Mouse (Mus musculus) heart, adult 2 months (tissue): Measurements from ENCODE around the gene Rasgef1b. TPM values are rescaled to one million over a fixed set of nuclear protein-coding genes. Genes with fewer than 3 reads are reported as not detected.

Source experiments
- DNase-seq, 2 experiments: peaks; one replicate each; pipeline ENCODE4 v3.0.0; 2021
- H3K27ac ChIP-seq: fragments of 200-600 bp; 2 replicates; pipeline ENCODE4 v1.8.1; 2022
- H3K27me3 ChIP-seq: fragments of 200-500 bp; 2 replicates; pipeline ENCODE4 v1.6.1; 2012; ENCODE audit warnings: mild to moderate bottlenecking, low read length, inconsistent platforms, mixed read lengths; ENCODE audit not compliant: control insufficient read depth, insufficient read depth
- H3K36me3 ChIP-seq: fragments of 200-500 bp; 2 replicates; pipeline ENCODE4 v1.6.1; 2012; ENCODE audit warnings: low read length, inconsistent platforms; ENCODE audit not compliant: control insufficient read depth, insufficient read depth
- H3K4me1 ChIP-seq: fragments of 200-500 bp; 2 replicates; pipeline ENCODE4 v1.6.1; 2011; ENCODE audit warnings: low read length; ENCODE audit not compliant: control insufficient read depth, insufficient read depth
- H3K4me3 ChIP-seq: fragments of 200-600 bp; 2 replicates; pipeline ENCODE4 v1.8.1; 2022
- H3K79me2 ChIP-seq: fragments of 200-500 bp; replicated peaks from 2 replicates; pipeline ENCODE4 v1.6.1; 2012; ENCODE audit warnings: mild to moderate bottlenecking, inconsistent platforms, low read length, moderate library complexity, mixed read lengths; ENCODE audit not compliant: control insufficient read depth, insufficient read depth
- H3K9ac ChIP-seq: fragments of 200-500 bp; 2 replicates; pipeline ENCODE4 v1.6.1; 2012; ENCODE audit warnings: low read depth, mild to moderate bottlenecking, control low read depth, inconsistent platforms, low read length, mixed read lengths
- CTCF ChIP-seq: fragments of 200-600 bp; IDR thresholded peaks from 2 replicates; pipeline ENCODE4 v1.8.1; 2022; ENCODE audit warnings: antibody characterized with exemption, mild to moderate bottlenecking, moderate library complexity
- EP300 ChIP-seq: fragments of 200-500 bp; IDR thresholded peaks from 2 replicates; pipeline ENCODE4 v1.6.1; 2011; ENCODE audit warnings: low read depth, low read length, control low read depth; ENCODE audit not compliant: insufficient read depth
- POLR2A ChIP-seq: fragments of 200-500 bp; IDR thresholded peaks from 2 replicates; pipeline ENCODE4 v1.6.1; 2011; ENCODE audit warnings: mild to moderate bottlenecking, low read depth, low read length, control low read depth; ENCODE audit not compliant: insufficient read depth
- WGBS: fragments of 180-500 bp; shearing (Covaris S2); methylation state at CpG from one replicate; pipeline ENCODE4 v1.1.7; 2018; 5-methylcytosine and 5-hydroxymethylcytosine counted together
- intact Hi-C: fragments of 180-260 bp; cut with DNase I; formaldehyde crosslinking; loops from one replicate; pipeline ENCODE4 v1.15.1; 2025
- polyA plus RNA-seq: library from polyadenylated mRNA; depleted of rRNA; stranded (reverse); fragments of >200 nt; gene quantifications from 2 replicates; pipeline ENCODE4 v1.2.3, GENCODE M21; 2012
- total RNA-seq, 2 experiments: library from RNA; stranded (reverse); gene quantifications; 2 replicates each; pipeline ENCODE4 v1.2.3; 2021

Gene Rasgef1b
- total and polyA plus RNA-seq, 3 experiments, result 4.3 to 17.7 (median 9.3) TPM

- H3K36me3 ChIP-seq, result no peaks in the 10 kb centered on the region
- H3K27me3 ChIP-seq, result no peaks in the 10 kb centered on the region
- no peak overlapping the region for H3K9ac ChIP-seq
- no peak for DNase-seq
- no peak overlapping the region for H3K27ac ChIP-seq
- peaks cover 1% of the 10 kb centered on the region; the same call in 1 of the 2 replicates for H3K4me1 ChIP-seq
- 53% methylated on average over 7 of the region's 7 CpGs for WGBS
- TF ChIP-seq CTCF (no peak), POLR2A (no peak), EP300 (no peak)
- H3K79me2 ChIP-seq, result no peaks in the 10 kb centered on the region
- intact Hi-C loops, result no loop called here
- H3K4me3 ChIP-seq, result no peak overlapping the region
These were observed 328.8 kb downstream of the Rasgef1b start for GRCm38 (mm10) chr5:99399855-99400626.

GRCm38 (mm10) chr5:99398472-99399070 lies 330.3 kb downstream of the Rasgef1b start:
- H3K9ac ChIP-seq, result no peak overlapping the region
- H3K4me1 ChIP-seq, result peaks cover 1% of the 10 kb centered on the region; the same call in 1 of the 2 replicates
- H3K27ac ChIP-seq, result no peak overlapping the region
- H3K4me3 ChIP-seq, result no peak overlapping the region
- TF ChIP-seq CTCF (no peak), EP300 (no peak), POLR2A (no peak)
- WGBS, result 87% methylated on average over 5 of the region's 5 CpGs
- DNase-seq, result no peak
- H3K79me2 ChIP-seq, result no peaks in the 10 kb centered on the region
- H3K27me3 ChIP-seq, result no peaks in the 10 kb centered on the region
- H3K36me3 ChIP-seq, result no peaks in the 10 kb centered on the region
- intact Hi-C loops, result no loop called here

- H3K4me1 ChIP-seq, result no peaks in the 10 kb centered on the region
- no peak for TF ChIP-seq POLR2A
- TF ChIP-seq EP300, result no peak
- no peak for TF ChIP-seq CTCF
- intact Hi-C loops, result no loop called here
- no peak overlapping the region for H3K27ac ChIP-seq
- no peak overlapping the region for H3K9ac ChIP-seq
- WGBS, result 93% methylated on average over 5 of the region's 5 CpGs
- no peak for DNase-seq
- no peaks in the 10 kb centered on the region for H3K79me2 ChIP-seq
- no peaks in the 10 kb centered on the region for H3K36me3 ChIP-seq
- no peak overlapping the region for H3K4me3 ChIP-seq
- H3K27me3 ChIP-seq, result no peaks in the 10 kb centered on the region
These were observed 334.3 kb downstream of the Rasgef1b start for GRCm38 (mm10) chr5:99394578-99394977.

- Histone ChIP-seq H3K27me3 (no peaks in the 10 kb centered on the region), H3K36me3 (no peaks in the 10 kb centered on the region), H3K79me2 (no peaks in the 10 kb centered on the region), H3K9ac (no peak overlapping the region), H3K4me1 (peaks cover 7% of the 10 kb centered on the region; the same call in 1 of the 2 replicates), H3K4me3 (no peak overlapping the region), H3K27ac (no peak overlapping the region)
- 72% methylated on average over 3 of the region's 3 CpGs for WGBS
- intact Hi-C loops, result no loop called here
- DNase-seq, result no peak
- TF ChIP-seq EP300, result no peak
- no peak for TF ChIP-seq CTCF
- TF ChIP-seq POLR2A, result no peak
These were observed 337.3 kb downstream of the Rasgef1b start for GRCm38 (mm10) chr5:99391525-99391924.

GRCm38 (mm10) chr5:99390776-99391175 lies 338.1 kb downstream of the Rasgef1b start:
- intact Hi-C loops, result no loop called here
- DNase-seq, result peak in 1 of 2 experiments; percentile 36
- Histone ChIP-seq H3K27ac (no peak overlapping the region), H3K4me1 (peaks cover 7% of the 10 kb centered on the region; the same call in 1 of the 2 replicates), H3K27me3 (no peaks in the 10 kb centered on the region), H3K79me2 (no peaks in the 10 kb centered on the region), H3K4me3 (no peak overlapping the region), H3K36me3 (no peaks in the 10 kb centered on the region), H3K9ac (no peak overlapping the region)
- WGBS, result 55% methylated on average over 7 of the region's 7 CpGs
- TF ChIP-seq CTCF (no peak), POLR2A (no peak), EP300 (no peak)

- TF ChIP-seq POLR2A, result no peak
- no peak for TF ChIP-seq CTCF
- TF ChIP-seq EP300, result no peak
- H3K9ac ChIP-seq, result no peak overlapping the region
- WGBS, result 99% methylated on average over 3 of the region's 3 CpGs
These were observed 338.6 kb downstream of the Rasgef1b start for GRCm38 (mm10) chr5:99390314-99390713.

More at GRCm38 (mm10) chr5:99390314-99390713, 338.6 kb downstream of the Rasgef1b start:
- Histone ChIP-seq H3K27ac (no peak overlapping the region), H3K27me3 (no peaks in the 10 kb centered on the region), H3K4me1 (peaks cover 7% of the 10 kb centered on the region; the same call in 1 of the 2 replicates), H3K79me2 (no peaks in the 10 kb centered on the region), H3K4me3 (no peak overlapping the region), H3K36me3 (no peaks in the 10 kb centered on the region)
- DNase-seq, result no peak
- intact Hi-C loops, result no loop called here
